Mouse (Mus musculus) naive thymus-derived CD4-positive, alpha-beta T cell, adult 5 months (primary cell): ENCODE measurements around the gene Olfr955. TPM values are rescaled to one million over a fixed set of nuclear protein-coding genes. Genes with fewer than 3 reads are reported as not detected.

Experiments
- polyA plus RNA-seq: library from polyadenylated mRNA; unstranded; fragments of 100-300 nt; shearing (Covaris generic); gene quantifications from one replicate; pipeline ENCODE4 v1.2.1, GENCODE M21; 2017

Olfr955 gene
- not detected for polyA plus RNA-seq

DNA sequence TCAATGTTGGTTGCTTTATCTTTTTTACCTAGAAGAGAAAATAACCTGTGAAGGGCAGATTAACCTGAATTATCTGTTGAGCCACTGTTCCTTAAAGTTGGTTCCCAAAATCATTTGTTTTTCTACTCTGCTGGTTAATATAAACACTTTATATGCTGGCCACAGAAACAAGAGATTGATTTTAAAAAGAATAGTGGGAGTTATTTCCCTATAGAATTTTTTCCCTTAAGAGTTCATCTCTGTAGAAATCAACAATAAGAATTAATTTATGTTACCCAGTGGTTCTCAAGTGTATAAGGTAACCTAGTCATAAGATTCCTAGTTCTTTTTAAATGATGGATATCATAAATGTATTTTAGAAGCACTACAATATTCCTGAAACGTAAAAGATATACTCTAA is at the start of gene Olfr955:
Gene Olfr955 (minus strand): TSS at position 101 of the 400 bp plus-strand sequence.

DNA sequence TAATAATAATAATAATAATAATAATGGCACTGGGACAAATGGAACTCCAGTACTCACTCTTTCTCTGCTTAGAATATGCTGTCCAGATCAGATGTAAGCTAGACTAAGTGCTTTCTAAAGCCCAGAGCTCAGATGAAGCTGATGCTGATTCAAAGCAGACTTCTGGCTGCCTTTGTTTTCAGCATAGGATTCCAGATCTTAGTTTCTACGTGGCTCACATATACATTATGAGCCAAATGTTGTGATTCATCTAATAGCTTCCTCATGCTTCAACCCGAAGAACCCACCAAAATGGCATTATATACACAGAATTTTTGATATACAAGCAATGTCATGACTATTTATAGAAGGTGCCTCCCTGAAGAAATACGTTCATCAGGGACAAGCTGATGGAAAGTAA is 43.8 kb upstream of the Olfr955 start, which contains the start of gene Olfr957:
Gene Olfr957 (minus strand): TSS at position 279 of the 400 bp plus-strand sequence.

DNA sequence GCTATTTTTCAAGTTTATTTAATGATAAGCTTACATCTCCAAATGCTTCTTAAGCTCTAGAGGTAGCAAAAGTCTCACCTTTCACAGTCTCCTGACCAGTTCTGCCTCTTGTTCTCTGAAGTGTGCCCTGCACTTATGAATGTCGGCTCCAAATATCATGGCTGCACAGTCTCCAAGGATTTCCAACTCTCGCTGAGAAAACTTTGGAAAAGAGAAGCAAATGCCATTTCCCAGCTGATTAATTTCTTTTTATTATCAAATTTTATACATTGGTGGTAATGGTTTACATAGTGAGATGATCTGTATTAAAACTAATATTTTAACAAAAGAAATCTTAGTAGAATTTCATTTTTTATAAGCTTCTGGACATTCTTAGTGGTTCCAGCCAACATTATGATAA is 22.2 kb upstream of the Olfr955 start, which contains the start of gene Olfr44:
Gene Olfr44 (minus strand): TSS at position 101 of the 400 bp plus-strand sequence.

DNA sequence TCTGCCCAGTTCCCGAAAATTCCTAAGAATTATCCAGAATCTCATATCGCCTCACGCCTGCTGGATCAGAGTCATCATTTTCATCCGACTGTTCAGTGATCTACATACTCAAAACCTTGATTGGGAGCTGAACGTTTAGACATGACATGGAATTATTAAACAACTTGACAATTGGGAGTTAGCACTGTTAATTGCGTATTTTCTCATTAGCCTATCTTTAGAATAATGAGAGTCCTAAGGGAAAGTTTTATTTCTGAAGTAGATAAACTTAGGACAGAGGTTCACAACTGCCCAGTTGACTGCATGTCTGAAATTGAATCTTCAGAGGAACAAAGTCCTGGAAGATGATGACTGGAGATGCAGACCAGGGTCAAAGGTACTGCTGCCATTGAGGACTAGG is 15.3 kb downstream of the Olfr955 start, which contains the start of gene Olfr954:
Gene Olfr954 (plus strand): TSS at position 301 of the 400 bp plus-strand sequence.

DNA sequence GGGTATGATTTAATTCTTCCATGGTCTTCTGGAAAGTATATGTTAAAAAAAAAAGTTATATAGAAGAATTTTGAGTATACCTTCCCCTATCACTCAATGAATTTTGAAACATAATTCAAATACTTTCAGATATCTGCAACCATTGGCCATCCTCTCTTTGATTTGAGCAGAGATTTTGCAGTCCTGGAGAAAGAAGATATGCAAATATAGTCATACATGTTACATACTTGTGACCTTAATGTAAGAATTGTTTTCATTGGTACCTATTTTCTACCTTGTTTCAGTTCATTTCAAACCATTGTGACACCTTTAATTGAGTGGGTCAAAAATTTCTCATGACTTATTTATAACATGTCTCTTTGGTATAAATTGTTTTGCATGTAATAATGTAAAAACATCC is 44.7 kb downstream of the Olfr955 start, which contains the start of gene Olfr952:
Gene Olfr952 (minus strand): TSS at position 101 of the 400 bp plus-strand sequence.

Other genes with a start within 250 kb of the Olfr955 start
- not detected for gene Olfr1537, start 221.9 kb downstream of the Olfr955 start, polyA plus RNA-seq
- not detected for gene Olfr945, start 195.1 kb downstream of the Olfr955 start, polyA plus RNA-seq
- not detected for gene Olfr948, start 145.9 kb downstream of the Olfr955 start, polyA plus RNA-seq
- not detected for gene Olfr951, start 84.5 kb downstream of the Olfr955 start, polyA plus RNA-seq
- not detected for gene Olfr952, start 44.8 kb downstream of the Olfr955 start, polyA plus RNA-seq
- not detected for gene Olfr954, start 15.2 kb downstream of the Olfr955 start, polyA plus RNA-seq
- gene Olfr44, start 22.1 kb upstream of the Olfr955 start, polyA plus RNA-seq, result not detected
- gene Olfr957, start 43.9 kb upstream of the Olfr955 start, polyA plus RNA-seq, result not detected
- gene Olfr958, start 82.1 kb upstream of the Olfr955 start, polyA plus RNA-seq, result not detected
- not detected for gene Olfr959, start 103.6 kb upstream of the Olfr955 start, polyA plus RNA-seq
- not detected for gene AW551984, start 132.5 kb upstream of the Olfr955 start, polyA plus RNA-seq
- not detected for gene Olfr148, start 138.7 kb upstream of the Olfr955 start, polyA plus RNA-seq
- not detected for gene Olfr960, start 149.4 kb upstream of the Olfr955 start, polyA plus RNA-seq
- 0.20 TPM for gene Olfr961, start 173.1 kb upstream of the Olfr955 start, polyA plus RNA-seq
- not detected for gene Olfr963, start 195.3 kb upstream of the Olfr955 start, polyA plus RNA-seq
- not detected for gene Olfr149, start 235.2 kb upstream of the Olfr955 start, polyA plus RNA-seq
- gene Olfr965, start 239.4 kb upstream of the Olfr955 start, polyA plus RNA-seq, result not detected